Mouse (Mus musculus) spleen, adult 18-20 months (tissue): Measurements from ENCODE around the gene Prcp.

ENCODE experiments used
- DNase-seq, 2 experiments: peaks; one replicate each; pipeline ENCODE4 v3.0.0; 2022; ENCODE audit warnings: mixed read lengths in 2 of 2

Gene Prcp

DNA sequence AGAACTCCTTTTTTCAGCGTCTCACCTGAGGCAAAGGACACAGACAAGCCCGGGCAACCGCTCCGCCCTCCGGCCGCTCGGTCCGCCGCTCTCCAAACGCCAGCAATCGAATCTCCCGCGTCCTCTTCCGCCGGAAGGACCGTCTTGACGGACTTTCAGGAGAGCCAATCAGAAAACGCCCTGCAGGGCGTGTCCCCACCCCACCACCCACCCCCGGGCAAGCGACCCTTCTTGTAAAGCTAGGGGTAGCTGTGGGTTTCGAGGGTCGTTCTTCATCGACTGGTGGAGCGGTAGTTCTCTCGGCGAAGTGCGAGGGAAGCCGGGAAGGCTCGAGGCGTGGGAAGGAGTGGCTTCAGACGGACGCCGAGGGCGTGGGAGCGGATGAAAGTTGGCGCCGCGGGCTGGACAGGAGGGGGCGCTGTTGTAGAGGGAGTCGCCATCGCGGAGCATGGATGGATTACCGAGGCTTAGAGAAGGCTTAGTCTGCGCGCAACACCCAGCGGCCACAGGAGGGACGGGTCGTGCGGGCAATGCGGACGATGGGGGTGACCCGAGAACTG, at the start of gene Prcp, which contains the start of gene Ddias:
TSS of gene Prcp (plus strand) at position 355 of the 560 bp plus-strand sequence.
TSS of gene Ddias (minus strand) at position 132 of the 560 bp plus-strand sequence.
- DNase-seq = peak; percentile 84 to 92

DNA sequence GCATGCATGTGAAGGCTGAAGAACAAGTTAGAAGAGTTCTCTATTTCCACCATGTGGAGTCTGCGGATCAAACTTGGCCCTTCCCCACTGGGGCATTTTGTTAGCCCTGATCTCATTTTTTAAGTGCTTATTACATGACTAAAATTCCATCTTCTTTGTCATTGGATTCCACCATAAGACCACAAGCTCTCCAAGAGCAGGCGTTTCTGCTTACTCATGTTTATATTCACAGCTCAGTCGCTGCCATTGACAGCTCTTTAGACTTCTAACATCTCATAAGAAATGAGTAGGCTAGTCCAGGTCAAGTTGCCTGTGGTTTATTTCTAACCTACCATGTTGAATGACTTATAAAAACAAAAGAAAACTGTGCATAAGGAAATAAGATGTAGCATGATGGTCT, 48.0 kb upstream of the Prcp start:
- DNase-seq = no peak

DNA sequence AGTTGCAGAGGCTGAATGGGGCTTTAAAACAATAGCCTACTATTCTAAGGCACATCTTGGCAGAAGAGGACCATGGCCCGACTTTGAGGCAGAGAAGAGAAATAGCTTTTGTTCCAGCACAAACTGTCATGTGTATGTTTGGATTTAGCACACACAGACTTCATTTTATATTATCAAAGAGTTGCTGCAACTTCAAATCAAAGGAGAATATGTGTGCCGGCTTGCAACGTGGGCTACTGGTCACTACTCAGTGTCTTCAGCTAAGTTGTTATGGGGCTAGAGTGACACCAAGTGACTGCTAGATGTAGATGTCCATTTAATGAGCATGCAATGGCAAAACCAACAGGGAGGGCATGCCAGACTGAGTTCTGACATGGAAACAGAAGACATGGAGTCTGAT, 46.3 kb upstream of the Prcp start:
- no peak for DNase-seq

DNA sequence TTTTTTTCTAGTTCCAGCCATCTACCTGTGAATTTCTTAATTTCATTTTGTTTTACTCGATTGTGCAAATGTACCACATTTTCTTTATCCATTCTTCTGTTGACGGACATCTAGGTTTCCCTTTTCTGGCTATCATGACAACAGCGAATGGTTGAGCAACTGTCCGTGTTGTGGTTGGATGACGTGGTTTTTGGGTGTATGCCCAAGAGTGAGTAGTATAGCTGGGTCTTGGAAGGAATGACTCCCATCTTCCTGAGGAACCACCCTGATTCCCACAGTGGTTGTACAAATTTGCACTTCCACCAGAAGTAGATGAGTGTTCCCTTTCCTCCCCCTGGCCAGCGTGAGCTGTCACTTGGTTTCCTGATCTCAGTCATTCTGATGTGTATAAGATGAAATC, 41.9 kb upstream of the Prcp start:
- DNase-seq = no peak

DNA sequence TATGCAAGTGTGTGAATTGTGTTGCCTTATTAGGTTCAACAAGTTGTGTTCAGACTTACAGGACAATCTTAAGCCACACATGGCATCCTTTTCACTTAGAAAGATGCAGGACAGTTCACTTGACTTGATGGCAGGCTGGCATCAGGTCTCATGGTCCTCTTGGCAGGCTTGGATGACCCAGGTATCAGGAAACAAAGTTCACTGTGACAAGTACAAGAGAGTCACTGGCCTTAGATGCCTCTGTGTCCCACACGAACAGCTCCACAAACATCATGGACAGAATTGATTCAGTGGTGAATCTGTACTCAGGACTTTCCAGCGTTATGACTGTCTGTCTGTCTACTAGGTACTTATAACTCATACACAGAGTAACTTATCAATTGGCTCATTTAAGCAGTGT, 39.9 kb upstream of the Prcp start:
- no peak for DNase-seq

DNA sequence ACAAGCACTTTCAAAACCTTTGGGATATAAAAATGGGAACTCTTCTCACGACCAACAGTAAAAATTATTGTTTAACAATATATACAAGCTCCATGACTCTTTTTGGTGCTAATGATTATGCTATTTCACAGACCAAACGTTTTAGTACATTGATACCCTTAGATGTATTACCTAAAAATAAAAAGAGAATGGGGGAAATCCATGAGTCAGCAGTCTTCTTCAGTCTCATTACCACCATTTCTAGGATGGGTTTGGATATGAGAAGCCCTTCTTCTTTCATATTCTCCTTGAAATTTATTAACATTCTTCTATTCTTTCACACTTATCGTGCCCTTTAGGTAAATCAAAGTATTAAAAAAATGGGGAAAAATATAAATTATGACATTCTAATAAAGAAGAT, 37.8 kb upstream of the Prcp start:
- no peak for DNase-seq

DNA sequence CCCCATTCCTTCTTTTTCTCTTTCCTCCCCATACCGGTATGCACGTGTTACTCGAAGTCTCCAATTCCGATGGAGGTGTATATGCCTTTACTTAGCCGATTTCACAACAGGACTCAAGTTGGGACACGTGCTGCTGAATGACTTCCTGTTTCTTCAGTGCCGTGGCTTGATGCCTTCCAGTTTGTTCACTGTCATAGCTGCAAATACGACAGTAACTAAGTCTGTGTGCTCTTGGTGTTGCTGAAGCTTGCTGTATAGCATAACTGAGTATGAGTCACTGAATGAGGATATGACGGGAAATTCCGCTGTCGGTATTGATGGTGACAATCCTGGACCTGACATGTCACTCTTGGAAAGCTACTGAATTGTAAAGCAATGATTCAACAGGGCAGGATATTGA, 37.0 kb upstream of the Prcp start:
- DNase-seq = no peak

DNA sequence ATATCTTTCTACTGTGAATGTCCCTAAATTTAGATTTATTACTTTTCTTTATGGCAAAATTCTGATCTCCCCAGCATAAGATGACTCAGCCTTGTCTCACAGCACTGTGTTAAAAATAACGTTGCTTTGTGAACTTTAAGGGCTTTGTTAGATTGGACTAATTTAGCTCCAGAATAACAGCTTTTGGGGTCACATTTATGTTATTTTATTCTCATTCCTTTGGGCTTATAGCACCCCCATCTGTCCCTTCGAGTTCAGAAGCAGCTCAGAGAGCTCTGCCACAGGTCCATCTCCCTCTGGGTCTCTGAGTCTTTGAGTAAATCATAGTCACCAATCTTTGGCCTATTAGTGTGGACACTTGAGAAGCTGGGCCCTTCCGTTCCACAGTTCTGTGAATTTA, 36.4 kb upstream of the Prcp start:
- DNase-seq = no peak

DNA sequence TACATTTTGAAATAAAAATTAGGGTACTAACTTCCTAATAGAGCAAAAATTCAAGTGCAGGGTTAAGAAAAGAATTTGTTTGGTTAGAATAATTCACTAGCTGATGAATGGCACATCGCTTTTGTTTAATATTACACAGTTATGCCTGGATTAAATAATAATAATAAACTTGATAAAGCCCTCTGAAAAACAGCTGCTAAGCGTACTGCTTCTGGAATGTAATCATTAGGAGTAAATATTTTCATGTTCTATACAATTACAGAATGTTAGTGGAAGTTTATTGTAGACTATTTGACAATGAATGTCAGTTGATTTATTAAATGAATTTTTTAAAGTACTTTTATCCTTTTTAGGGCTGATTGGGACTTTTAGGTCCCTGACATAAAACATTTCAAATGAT, 32.0 kb upstream of the Prcp start:
- no peak for DNase-seq

DNA sequence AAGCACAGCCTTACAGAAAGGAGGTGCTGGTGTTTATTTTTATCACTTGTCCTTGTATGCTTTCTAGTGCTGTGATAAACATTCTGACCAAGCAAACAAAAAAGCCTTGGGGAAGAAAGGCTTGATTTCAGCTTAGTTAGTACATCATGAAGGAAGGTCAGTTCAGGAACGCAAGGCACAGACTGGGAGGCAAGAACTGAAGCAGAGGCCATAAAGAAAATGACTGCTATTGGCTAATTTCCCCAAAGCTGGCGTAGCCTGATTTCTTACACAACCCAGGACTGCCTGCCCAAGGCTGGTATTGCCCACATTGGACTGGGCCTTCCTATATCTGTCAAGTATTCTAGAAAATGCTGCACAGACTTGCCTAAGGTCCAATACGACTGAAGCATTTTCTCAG, 26.0 kb upstream of the Prcp start:
- no peak for DNase-seq

DNA sequence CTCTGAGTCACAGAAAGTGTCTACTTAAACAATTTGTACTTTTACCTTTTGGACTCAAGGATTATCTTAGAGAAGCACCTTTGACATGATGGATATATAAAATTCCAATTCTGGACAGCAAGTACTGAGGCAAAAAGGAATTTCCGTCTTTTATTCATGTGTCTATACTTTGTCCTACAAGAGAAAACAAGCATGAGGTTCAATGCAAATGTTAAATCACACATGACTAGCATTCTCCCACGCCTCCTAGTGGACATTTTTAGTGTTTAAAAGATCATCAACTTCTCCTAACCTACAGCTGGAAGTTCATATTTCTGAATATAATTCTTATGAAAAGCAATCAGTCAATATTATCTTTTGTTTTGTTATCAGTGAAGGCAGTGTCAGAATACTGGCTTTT, 7.7 kb upstream of the Prcp start:
- DNase-seq = no peak

DNA sequence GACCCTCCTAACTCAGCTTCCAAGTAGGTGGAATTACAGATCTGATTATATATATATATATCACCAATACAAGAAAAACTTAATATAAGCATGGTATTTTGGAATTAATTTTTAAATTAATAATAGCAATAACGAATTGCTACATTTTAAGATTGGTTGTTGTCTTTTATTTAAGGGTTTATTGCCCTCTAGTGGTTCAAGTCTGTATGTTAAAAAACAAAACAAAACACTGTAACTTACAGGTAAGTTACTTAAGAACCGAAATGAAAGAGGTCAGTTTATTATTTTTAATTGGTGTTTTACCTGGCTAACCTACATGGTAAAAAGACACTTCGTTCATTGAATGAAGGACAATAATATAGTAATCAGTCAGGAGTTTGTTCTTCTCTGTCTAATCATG, 4.1 kb upstream of the Prcp start:
- no peak for DNase-seq

DNA sequence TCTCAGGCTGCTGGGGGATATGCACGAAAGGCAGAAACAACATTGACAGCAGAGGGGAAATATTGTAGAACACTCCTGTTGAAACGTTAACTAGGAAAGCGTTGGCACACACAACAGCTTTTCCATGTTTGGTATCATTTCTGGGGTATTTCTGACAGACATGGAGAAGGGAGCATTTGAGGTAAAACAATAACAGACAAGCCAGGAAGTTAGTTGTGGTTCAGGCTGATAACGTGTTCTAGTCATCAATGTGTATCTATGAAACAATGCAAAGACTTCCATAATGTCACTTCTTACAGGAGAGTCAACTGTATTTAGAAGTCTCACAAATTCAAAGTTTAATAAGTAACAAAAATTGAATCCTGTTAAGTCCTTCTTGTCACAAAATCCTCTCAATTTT, 2.7 kb upstream of the Prcp start:
- no peak for DNase-seq

DNA sequence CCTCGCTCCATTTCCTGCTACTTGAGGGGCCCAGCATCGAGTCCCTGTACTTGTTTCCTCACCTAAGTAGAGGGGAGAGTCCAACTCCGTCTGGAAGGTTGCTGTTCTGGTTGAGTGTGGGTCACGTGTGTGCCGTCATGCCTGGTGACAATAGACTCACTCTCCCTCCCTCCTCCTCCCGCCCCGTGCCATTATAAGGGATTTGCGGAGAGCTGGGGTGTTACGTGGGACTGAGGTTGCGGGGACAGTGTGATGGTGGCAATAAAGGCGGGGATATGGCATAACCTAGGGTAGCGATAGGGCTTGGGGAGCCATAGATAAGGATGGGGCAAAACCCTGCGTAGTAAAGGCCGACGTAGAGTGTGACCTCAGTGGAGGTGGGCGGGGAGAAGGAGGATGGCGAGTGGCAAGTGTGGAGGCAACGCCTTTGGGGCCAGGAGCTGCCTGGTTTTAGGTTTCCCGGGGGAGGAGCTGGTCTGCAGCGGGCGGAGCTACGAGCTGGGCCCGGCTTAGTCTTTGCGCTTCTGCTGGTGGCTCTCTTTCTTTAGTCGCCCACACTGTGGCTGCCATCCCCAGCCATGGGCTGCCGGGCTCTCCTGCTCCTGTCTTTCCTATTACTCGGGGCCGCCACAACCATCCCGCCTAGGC, 615 bp downstream of the Prcp start:
- DNase-seq = peak; percentile 89 to 90

DNA sequence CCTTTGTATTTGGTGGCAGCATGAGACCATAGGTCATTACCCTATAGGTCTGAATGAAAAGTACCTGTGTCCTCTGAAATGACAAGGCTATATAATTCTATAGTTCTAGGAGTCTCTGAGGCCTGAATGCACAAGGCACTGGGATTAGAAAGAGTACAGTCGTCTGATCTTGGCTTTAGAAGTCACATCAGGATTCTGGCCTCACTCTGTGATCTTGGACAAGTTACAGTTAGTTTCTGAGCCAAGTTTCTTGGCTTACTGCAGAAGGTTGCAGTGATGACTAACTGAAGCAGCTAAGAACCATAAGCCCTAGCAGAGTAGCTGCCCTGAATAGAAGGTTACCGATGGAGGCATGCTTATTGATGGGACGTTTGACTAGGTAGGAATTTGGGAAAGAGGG, 1.8 kb downstream of the Prcp start:
- DNase-seq = no peak

DNA sequence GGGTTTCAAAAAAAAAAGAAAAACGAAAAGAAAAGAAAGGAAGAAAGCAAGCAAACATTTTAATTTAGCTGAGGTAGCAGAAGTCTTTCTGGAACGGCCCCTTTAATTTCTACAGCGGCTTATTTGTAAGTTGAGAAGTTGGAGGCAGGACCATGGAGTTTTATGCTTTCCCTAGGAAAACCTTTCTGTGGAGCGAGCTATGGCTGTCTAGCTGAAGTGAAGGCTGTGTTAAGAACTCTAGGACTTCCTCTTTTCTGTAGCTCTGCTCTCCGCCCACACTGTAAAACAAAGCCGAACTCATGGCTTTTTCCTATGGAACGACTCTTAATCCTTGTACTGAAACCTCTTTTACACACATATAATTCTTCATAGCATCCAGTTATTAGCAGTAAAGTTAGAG, 2.3 kb downstream of the Prcp start:
- no peak for DNase-seq

DNA sequence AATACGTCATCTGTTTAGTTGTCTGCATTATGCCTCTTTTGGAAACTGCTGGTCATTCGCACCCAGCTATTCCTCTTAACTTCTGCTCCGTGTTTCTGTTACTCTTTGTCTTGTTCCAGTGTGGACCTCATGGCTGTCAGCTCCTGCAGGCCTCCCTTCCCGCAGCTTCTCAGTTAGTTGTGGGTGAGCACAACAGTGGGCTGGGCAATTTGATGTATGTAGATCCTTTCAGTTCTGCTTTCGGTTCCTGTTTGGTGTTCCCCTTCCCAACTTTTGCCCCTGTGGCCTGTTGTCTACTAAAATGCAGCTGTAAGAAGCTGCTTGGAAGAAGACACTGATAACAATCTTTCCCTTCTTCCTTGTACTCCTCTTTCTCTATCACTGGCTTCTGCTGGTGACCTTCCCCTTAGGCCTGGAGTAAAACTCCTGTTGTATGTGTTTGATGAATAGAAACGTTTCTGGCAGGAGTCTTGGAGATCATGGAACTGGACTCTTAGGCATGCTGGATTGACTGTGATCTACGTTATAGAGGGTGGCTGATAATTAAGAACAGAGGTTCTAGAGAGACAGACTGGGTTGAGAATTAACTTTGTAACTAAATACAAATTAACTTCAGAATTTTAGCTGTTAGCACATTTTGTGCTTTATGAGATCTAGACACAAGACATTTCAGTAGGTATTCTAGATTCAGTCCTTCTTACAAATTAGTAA, 4.5 kb downstream of the Prcp start:
- DNase-seq = peak; percentile 24 to 30

DNA sequence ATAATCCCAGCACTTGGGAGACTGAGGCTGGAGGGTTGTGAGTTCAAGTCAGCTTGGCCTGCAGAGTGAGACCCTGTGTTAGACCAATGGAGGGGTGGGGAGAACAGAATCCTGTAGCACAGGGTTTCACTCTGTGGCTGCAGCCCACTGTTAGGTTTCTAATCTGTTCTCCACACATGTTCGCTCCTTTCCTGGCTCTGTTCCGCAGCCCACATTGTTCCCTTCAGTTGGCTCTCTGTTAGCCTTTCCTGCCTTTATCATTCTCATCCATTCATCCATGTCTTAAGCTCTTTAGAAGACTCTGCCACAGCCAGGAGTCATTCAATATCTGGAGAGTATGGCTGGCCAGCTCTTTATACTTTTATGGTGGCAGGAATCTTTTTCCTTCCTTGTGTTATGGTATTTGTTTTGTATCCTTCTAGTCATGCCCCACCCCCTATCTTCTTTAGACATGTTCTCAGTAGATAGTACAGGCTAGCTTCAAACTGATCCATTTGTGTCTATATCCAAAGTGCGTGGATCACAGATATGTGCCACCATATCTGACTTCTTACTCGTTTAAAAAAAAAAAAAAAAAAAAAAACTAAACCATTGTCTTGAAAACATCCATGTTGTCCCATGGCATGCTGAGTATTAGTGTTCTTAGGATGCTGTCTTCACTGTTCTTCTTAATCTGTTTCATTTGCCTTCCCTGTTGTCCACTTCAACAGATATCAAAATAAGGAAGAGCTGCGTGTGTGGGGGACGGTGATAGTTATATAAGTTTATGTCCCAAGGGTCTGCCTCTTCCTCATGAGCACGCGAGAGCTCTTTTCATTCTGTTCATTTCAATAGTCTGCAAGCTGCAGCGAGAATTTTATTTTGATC, 9.8 kb downstream of the Prcp start:
- DNase-seq = no peak

DNA sequence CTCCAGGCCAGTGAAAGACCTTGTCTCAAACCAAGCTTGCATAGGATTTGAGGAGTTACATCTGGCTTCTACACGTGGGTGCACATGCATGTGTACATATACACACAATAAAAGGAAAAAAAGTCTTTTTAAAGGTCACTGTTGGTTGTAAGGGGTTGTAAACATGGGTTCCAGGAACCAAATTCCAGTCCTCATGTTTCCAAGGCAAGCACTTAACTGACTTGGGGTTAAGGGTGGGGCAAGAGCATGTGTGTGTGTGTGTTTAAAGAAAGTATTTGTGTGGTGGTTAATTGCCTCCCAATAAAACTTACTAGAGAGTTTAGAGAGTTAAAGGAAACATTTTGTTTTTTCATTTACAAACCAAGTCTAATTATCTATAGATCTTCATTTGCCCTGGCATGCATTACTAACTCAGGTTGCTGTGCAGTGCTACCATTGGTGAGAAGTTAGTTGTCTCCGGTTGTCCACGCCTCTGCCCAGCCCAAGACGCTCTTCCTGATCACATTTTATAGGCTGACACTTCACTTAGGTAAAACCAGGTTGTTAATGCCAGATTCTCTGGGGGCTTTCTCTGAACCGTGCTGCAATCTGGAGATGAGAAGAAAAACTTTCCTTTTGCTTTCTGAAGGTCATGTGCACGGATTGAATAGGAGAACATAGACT, 10.9 kb downstream of the Prcp start:
- DNase-seq = no peak

DNA sequence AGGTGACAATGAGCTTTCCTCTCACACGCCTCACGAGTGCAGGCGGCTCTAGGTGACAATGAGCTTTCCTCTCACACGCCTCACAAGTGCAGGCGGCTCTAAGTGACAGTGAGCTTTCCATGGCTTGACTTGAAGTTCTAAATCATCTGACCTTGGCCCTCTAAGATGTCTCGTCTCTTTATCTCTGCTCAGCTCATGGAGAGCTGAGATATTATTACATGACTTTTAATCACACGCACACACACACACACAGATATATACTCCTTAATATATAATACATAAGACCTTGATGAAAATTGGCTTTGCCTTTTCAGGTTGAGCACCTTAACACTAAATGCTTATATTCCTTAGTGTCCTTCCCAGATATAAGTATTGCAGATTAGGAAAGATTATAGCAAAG, 12.5 kb downstream of the Prcp start:
- DNase-seq = no peak

DNA sequence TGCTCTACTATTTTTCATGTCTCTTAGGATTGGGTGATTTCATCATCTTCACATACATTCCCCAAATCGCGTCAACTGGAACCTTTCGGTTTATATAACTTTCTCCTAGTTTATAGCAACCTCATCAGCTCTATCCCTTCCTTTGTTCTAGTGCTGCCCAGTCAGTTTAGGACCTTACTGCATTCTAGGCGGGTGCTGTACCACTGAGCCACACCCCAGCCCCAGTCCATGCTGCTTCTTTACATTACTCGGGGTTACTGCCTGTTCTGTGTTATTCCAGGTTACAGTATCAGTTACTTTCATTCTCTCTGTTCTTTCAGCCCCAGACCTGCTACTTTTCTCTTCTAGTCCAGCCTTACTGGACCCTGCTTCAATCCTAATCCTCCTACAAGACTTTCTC, 13.0 kb downstream of the Prcp start:
- DNase-seq = no peak

DNA sequence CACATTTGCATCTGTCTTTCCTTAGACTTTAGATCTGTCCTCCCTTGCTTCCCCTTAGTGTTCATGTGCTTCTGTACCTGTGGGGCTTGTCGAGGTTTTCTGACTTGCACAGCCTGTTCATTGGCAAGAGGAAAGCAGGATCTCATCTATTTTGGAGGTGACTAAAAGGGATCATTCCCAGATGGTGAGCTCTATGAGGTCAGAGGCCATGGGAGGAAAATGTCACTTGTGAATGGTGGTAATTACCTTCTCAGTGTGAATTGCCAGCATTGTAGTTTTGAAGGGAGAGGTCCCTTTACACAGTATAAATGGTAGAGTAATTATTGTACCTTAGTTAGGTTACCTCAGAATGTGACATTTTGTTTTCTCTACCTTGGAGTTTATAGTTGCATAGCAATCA, 15.9 kb downstream of the Prcp start:
- DNase-seq = no peak

DNA sequence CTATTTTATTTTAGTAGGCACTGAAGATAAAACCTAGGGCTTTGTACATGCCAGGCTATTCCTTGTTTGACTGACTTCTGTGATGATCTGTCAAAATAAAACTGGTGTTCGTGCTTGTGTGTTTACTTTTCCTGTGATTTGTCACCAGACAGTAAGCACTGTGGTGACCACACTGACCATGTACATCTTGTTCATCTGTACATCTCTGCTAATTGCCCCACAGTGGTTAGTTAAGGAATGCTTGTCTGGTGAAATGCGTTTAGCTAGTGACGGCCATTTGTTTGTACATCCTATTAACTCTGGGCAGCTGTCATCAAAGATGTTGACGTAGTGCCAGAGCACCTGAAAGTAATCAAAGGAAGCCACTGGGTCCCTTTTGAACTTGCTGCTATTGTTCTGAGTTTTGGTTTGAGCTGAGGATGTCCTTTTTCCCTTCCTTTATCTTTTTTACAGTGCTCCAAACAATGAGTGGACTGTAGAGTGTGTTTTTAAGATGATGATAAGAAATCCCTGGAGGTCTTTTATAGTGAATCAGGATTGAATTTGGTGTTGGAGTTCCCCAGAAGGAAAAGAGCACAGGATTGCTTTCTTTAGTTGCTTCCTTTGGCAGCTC, 16.5 kb downstream of the Prcp start:
- DNase-seq = no peak
